In genomic region chr8:3358060-3358459, GRCm38 (mm10) we compare ENCODE assay signal across 9 mouse cellular contexts. TPM values are rescaled to one million over a fixed set of nuclear protein-coding genes. Genes with fewer than 3 reads are reported as not detected.
DNase-seq lines count a peak whose midpoint lies in the region; ATAC-seq lines count a peak whose summit lies in the region.
"Had no signal": no experiment of that assay in that cellular context is flagged by ENCODE, and none has a peak within 500 bp of the region (broad histone marks: within the 10 kb centered on the region; RNA-seq: fewer than 3 reads in every experiment).

No protein-coding gene starts in this region.

- H3K4me1 ChIP-seq in embryonic facial prominence, embryonic 14.5 days (ENCODE audit: control insufficient read depth, insufficient read depth, low read length), result no peaks in the 10 kb centered on the region
- no peaks in the 10 kb centered on the region for H3K4me1 ChIP-seq in midbrain, embryonic 11.5 days (ENCODE audit: control insufficient read depth, insufficient read depth, low read length)
- H3K4me1 ChIP-seq: hindbrain, embryonic 15.5 days had no signal

- H3K4me2 ChIP-seq in embryonic facial prominence, embryonic 14.5 days (ENCODE audit: low read depth, low read length), result no peak overlapping the region
- H3K4me2 ChIP-seq in midbrain, embryonic 11.5 days, result no peak overlapping the region
- H3K4me2 ChIP-seq: hindbrain, embryonic 15.5 days had no signal

- intact Hi-C loops in heart, postnatal 25 days (cut with DNase I), result loop anchor here (2.0 kb wide), 2 partner anchors 93 to 315 kb away; partner anchors contain the start of gene Fcor

- no peaks in the 10 kb centered on the region for H3K36me3 ChIP-seq in embryonic facial prominence, embryonic 14.5 days (ENCODE audit: control insufficient read depth, insufficient read depth, low read length)
- H3K36me3 ChIP-seq in midbrain, embryonic 11.5 days (ENCODE audit: control insufficient read depth, insufficient read depth, low read length), result no peaks in the 10 kb centered on the region
- H3K36me3 ChIP-seq: hindbrain, embryonic 15.5 days had no signal

- H3K27me3 ChIP-seq in embryonic facial prominence, embryonic 14.5 days (replicated peaks; ENCODE audit: control insufficient read depth, insufficient read depth, low read length), result no peaks in the 10 kb centered on the region
- no peaks in the 10 kb centered on the region for H3K27me3 ChIP-seq in midbrain, embryonic 11.5 days (ENCODE audit: control insufficient read depth, insufficient read depth, low read length)

- peak; percentile 48; the same call in 1 of the 2 replicates for ATAC-seq in embryonic facial prominence, embryonic 14.5 days (ENCODE audit: low read depth)
- ATAC-seq in midbrain, embryonic 11.5 days (ENCODE audit: low FRiP score), result peak; percentile 59; the same call in 1 of the 2 replicates
- no peak; the same call in 1 of the 2 replicates for ATAC-seq in erythroblast, adult 5-6 weeks (replicated peaks; ENCODE audit: low FRiP score, poor library complexity, severe bottlenecking)

- DNase-seq in ES-CJ7 (ENCODE audit: low read depth, low spot score), result peak; percentile 84
- peak; percentile 91 for DNase-seq in adrenal gland, postnatal 25 days
- DNase-seq in embryonic facial prominence, embryonic 14.5 days (ENCODE audit: low spot score), result peak; percentile 75
- peak; percentile 27 for DNase-seq in heart, postnatal 25 days (ENCODE audit: low spot score)
- peak; percentile 53 for DNase-seq in left cerebral cortex, adult 11 months (ENCODE audit: low spot score)
- DNase-seq in midbrain, embryonic 11.5 days (ENCODE audit: low spot score, missing footprints), result peak; percentile 97
- peak; percentile 51 to 85 for DNase-seq in spleen, adult 18-20 months

- H3K9me3 ChIP-seq in embryonic facial prominence, embryonic 14.5 days (ENCODE audit: control insufficient read depth, low read length), result no peaks in the 10 kb centered on the region
- H3K9me3 ChIP-seq in midbrain, embryonic 11.5 days (ENCODE audit: control insufficient read depth, low read length), result no peaks in the 10 kb centered on the region
- H3K9me3 ChIP-seq: hindbrain, embryonic 15.5 days had no signal

- no peak overlapping the region for H3K4me3 ChIP-seq in embryonic facial prominence, embryonic 14.5 days (ENCODE audit: low read depth, low read length)
- no peak overlapping the region for H3K4me3 ChIP-seq in midbrain, embryonic 11.5 days (ENCODE audit: low read depth, low read length)
- H3K4me3 ChIP-seq: hindbrain, embryonic 15.5 days had no signal

- 3% methylated on average over 4 of the region's 4 CpGs for WGBS in embryonic facial prominence, embryonic 14.5 days
- 8% methylated on average over 4 of the region's 4 CpGs for WGBS in midbrain, embryonic 11.5 days

- no peak overlapping the region for H3K27ac ChIP-seq in embryonic facial prominence, embryonic 14.5 days (replicated peaks; ENCODE audit: low read depth, low read length)
- H3K27ac ChIP-seq in midbrain, embryonic 11.5 days (ENCODE audit: low read depth, low read length), result no peak overlapping the region
- H3K27ac ChIP-seq: hindbrain, embryonic 15.5 days had no signal

- no peak overlapping the region for H3K9ac ChIP-seq in embryonic facial prominence, embryonic 14.5 days (ENCODE audit: low read depth, low read length)
- no peak overlapping the region for H3K9ac ChIP-seq in midbrain, embryonic 11.5 days (ENCODE audit: low read length)
- H3K9ac ChIP-seq: hindbrain, embryonic 15.5 days had no signal

RNA-seq across cellular contexts. Expression of gene A430078G23Rik, which starts 4.8 kb away (rescaled TPM):
- 0.27 TPM in 1 of 2 replicates, not detected in the other for total RNA-seq in adrenal gland, postnatal 25 days (2021)
- 0.21 TPM in 1 of 2 replicates, not detected in the other for polyA plus RNA-seq in embryonic facial prominence, embryonic 14.5 days (2014; fragmentation: Nextera tagmentation; extraction: Ambion mirVana)
- total RNA-seq in heart, postnatal 25 days (2021), result under 1 TPM; 0.34 to 0.67 TPM
- not detected in 2 replicates for polyA plus RNA-seq in midbrain, embryonic 11.5 days (2014; fragmentation: Nextera tagmentation; extraction: Ambion mirVana)
- 1.3 and 2.3 TPM in 2 replicates for total RNA-seq in erythroblast, adult 5-6 weeks (2015; ENCODE audit: low replicate concordance)
- 3.5 and 4.0 TPM in 2 replicates for total RNA-seq in erythroblast, adult 5-6 weeks (2017; ENCODE audit: low replicate concordance)
- polyA plus RNA-seq: hindbrain, embryonic 15.5 days had no signal

RNA-seq across cellular contexts. Expression of gene Arhgef18, which starts 34.7 kb away (rescaled TPM):
- 30.6 and 53.5 TPM in 2 replicates for total RNA-seq in adrenal gland, postnatal 25 days (2021)
- polyA plus RNA-seq in embryonic facial prominence, embryonic 14.5 days (2014; fragmentation: Nextera tagmentation; extraction: Ambion mirVana), result 8.7 and 9.3 TPM in 2 replicates
- total RNA-seq in heart, postnatal 25 days (2021), result 10 to 100 TPM; 20.0 to 20.3 TPM
- 9.7 and 10.1 TPM in 2 replicates for polyA plus RNA-seq in midbrain, embryonic 11.5 days (2014; fragmentation: Nextera tagmentation; extraction: Ambion mirVana)
- 5.0 and 7.3 TPM in 2 replicates for total RNA-seq in erythroblast, adult 5-6 weeks (2015; ENCODE audit: low replicate concordance)
- total RNA-seq in erythroblast, adult 5-6 weeks (2017; ENCODE audit: low replicate concordance), result 7.0 and 7.7 TPM in 2 replicates

Comparison
In these comparisons a context has a peak if more than half of its experiments do, and no peak if none do; other contexts are left out.
1. DNase-seq: peak in every context shown above with its lines; median percentile 97 in midbrain, embryonic 11.5 days; 91 in adrenal gland, postnatal 25 days; 84 in ES-CJ7; 75 in embryonic facial prominence, embryonic 14.5 days; 68 in spleen, adult 18-20 months; 53 in left cerebral cortex, adult 11 months; 27 in heart, postnatal 25 days.